Mouse (Mus musculus) inflammation-experienced regulatory T-cells (primary cell): ENCODE data around the gene Gm14410. TPM values are rescaled to one million over a fixed set of nuclear protein-coding genes. Genes with fewer than 3 reads are reported as not detected.

ENCODE experiments used
- polyA plus RNA-seq, 2 experiments: library from polyadenylated mRNA; unstranded; fragments of 100-300 nt; shearing (Covaris generic); gene quantifications; one replicate each; pipeline ENCODE4 v1.2.1; 2017

Gm14410 gene
- 1 to 10 TPM; 4.5 to 7.8 TPM for polyA plus RNA-seq

GRCm38 (mm10) chr2:177206341-177206740 is at the start of gene Gm14410:
Gm14410 (minus strand) TSS chr2:177206421.

Other genes starting within 250 kb of the Gm14410 start
- 1 to 10 TPM in 1 of 2 experiments, under 1 TPM in 1; 0.49 to 2.4 TPM for gene Gm14419, start 205.5 kb downstream of the Gm14410 start, polyA plus RNA-seq
- gene Gm14401, start 132.1 kb downstream of the Gm14410 start, polyA plus RNA-seq = under 1 TPM in 1 of 2 experiments, not detected in 1; 0.61 TPM
- not detected for gene Gm14409, start 60.6 kb upstream of the Gm14410 start, polyA plus RNA-seq
- gene Gm14412, start 117.9 kb upstream of the Gm14410 start, polyA plus RNA-seq = not detected
- 1 to 10 TPM in 1 of 2 experiments, under 1 TPM in 1; 0.69 to 2.0 TPM for gene Gm14418, start 191.9 kb upstream of the Gm14410 start, polyA plus RNA-seq